8 mouse cellular contexts compared by ENCODE assay signal in genomic region chr11:30161173-30161650, GRCm38 (mm10).
DNase-seq lines count a peak whose midpoint lies in the region; ATAC-seq and TF ChIP-seq lines count a peak whose summit lies in the region.

No protein-coding gene starts in this region.

- peak overlapping the region; percentile 39 for H3K27ac ChIP-seq in MEL (ENCODE audit: control insufficient read depth, low read depth, low read length)
- peak overlapping the region; percentile 40; the same call in 1 of the 2 replicates for H3K27ac ChIP-seq in forebrain, postnatal 0 days (ENCODE audit: low read depth, low read length)
- peak overlapping the region; percentile 66 for H3K27ac ChIP-seq in layer of hippocampus, adult 2 months
- H3K27ac ChIP-seq in lung, embryonic 16.5 days (ENCODE audit: low read length): peak overlapping the region; percentile 83

- no peak overlapping the region for H3K4me2 ChIP-seq in forebrain, postnatal 0 days (ENCODE audit: low read depth)
- no peak overlapping the region for H3K4me2 ChIP-seq in lung, embryonic 16.5 days (ENCODE audit: low read depth, low read length)

- H3K9ac ChIP-seq in MEL (ENCODE audit: control insufficient read depth, low read depth, low read length, poor library complexity, severe bottlenecking): no peak overlapping the region
- no peak overlapping the region for H3K9ac ChIP-seq in forebrain, postnatal 0 days
- no peak overlapping the region for H3K9ac ChIP-seq in lung, embryonic 16.5 days (ENCODE audit: low read length)

- no peaks in the 10 kb centered on the region for H3K9me3 ChIP-seq in MEL (replicated peaks; ENCODE audit: insufficient read depth, low read length)
- no peaks in the 10 kb centered on the region for H3K9me3 ChIP-seq in forebrain, postnatal 0 days (ENCODE audit: low read length)
- H3K9me3 ChIP-seq in lung, embryonic 16.5 days (ENCODE audit: control insufficient read depth, low read length): no peaks in the 10 kb centered on the region

- ATAC-seq in forebrain, postnatal 0 days: peak; percentile 90
- ATAC-seq in lung, embryonic 16.5 days (ENCODE audit: low read depth): peak; percentile 96

- peak; percentile 32 for DNase-seq in MEL (ENCODE audit: low read depth, low spot score)
- peak; percentile 80 for DNase-seq in cerebellum, adult 11 months
- DNase-seq in forebrain, postnatal 0 days: peak; percentile 45
- peak; percentile 79 to 84 for DNase-seq in heart, postnatal 36 days
- peak; percentile 37 to 63 for DNase-seq in layer of hippocampus, adult 2 months (ENCODE audit: low spot score in 2 of 2)
- DNase-seq in right cerebral cortex, adult 2 months (ENCODE audit: low spot score in 2 of 2): peak; percentile 32 to 40
- no peak for DNase-seq in thymus, postnatal 14 days

- H3K4me1 ChIP-seq in MEL (ENCODE audit: control insufficient read depth in 1 of 2, insufficient read depth in 2 of 2, low read length in 2 of 2): peaks cover 40 to 44% of the 10 kb centered on the region in 2 experiments
- H3K4me1 ChIP-seq in forebrain, postnatal 0 days (ENCODE audit: insufficient read depth): no peaks in the 10 kb centered on the region
- peaks cover 17% of the 10 kb centered on the region for H3K4me1 ChIP-seq in lung, embryonic 16.5 days (replicated peaks; ENCODE audit: control insufficient read depth, insufficient read depth, low read length)

- TF ChIP-seq POLR2A in MEL (IDR thresholded peaks at IDR 0.05; ENCODE audit: control insufficient read depth in 1 of 2, insufficient read depth in 1 of 2, low read depth in 1 of 2, low read length in 2 of 2, poor library complexity in 1 of 2): no peak

- WGBS in forebrain, postnatal 0 days: 30% methylated on average over 6 of the region's 6 CpGs
- WGBS in lung, embryonic 16.5 days: 22% methylated on average over 6 of the region's 6 CpGs

- no peak for TF ChIP-seq CTCF in MEL (IDR thresholded peaks at IDR 0.05 in 2 of 3, conservative IDR thresholded peaks at IDR 0.05 in 1 of 3; ENCODE audit: control insufficient read depth in 1 of 3, insufficient read depth in 1 of 3, low read depth in 2 of 3, low read length in 3 of 3, poor library complexity in 1 of 3, severe bottlenecking in 1 of 3)
- TF ChIP-seq CTCF in forebrain, postnatal 0 days (IDR thresholded peaks at IDR 0.05; ENCODE audit: low read depth): no peak
- no peak for TF ChIP-seq CTCF in layer of hippocampus, adult 2 months (conservative IDR thresholded peaks at IDR 0.05)

- TF ChIP-seq RAD21 in MEL (IDR thresholded peaks at IDR 0.05; ENCODE audit: low read depth, low read length): no peak

- no peaks in the 10 kb centered on the region for H3K79me2 ChIP-seq in MEL (ENCODE audit: control insufficient read depth, insufficient read depth, low read length, poor library complexity)

- no peak for TF ChIP-seq EP300 in MEL (IDR thresholded peaks at IDR 0.05; ENCODE audit: low read depth in 1 of 2, low read length in 2 of 2)

- H3K36me3 ChIP-seq in MEL (ENCODE audit: control insufficient read depth in 1 of 2, insufficient read depth in 2 of 2, low read length in 2 of 2): peaks cover 0 to 61% of the 10 kb centered on the region in 2 experiments; a peak in 2 of 4 replicates
- 0 out of 2 replicates have a peak, but pooled peaks cover 8% of the 10 kb centered on the region for H3K36me3 ChIP-seq in forebrain, postnatal 0 days (ENCODE audit: insufficient read depth)
- H3K36me3 ChIP-seq in lung, embryonic 16.5 days (ENCODE audit: control insufficient read depth, insufficient read depth, low read length): peaks cover 7% of the 10 kb centered on the region

- H3K4me3 ChIP-seq in MEL (ENCODE audit: control insufficient read depth in 1 of 2, insufficient read depth in 1 of 2, low read depth in 2 of 2, low read length in 2 of 2): no peak overlapping the region
- H3K4me3 ChIP-seq in forebrain, postnatal 0 days (ENCODE audit: low read depth, low read length): no peak overlapping the region
- no peak overlapping the region for H3K4me3 ChIP-seq in layer of hippocampus, adult 2 months
- H3K4me3 ChIP-seq in lung, embryonic 16.5 days (ENCODE audit: low read length): no peak overlapping the region

- H3K27me3 ChIP-seq in MEL (ENCODE audit: control insufficient read depth in 1 of 2, insufficient read depth in 2 of 2, low read length in 2 of 2): no peaks in the 10 kb centered on the region
- no peaks in the 10 kb centered on the region for H3K27me3 ChIP-seq in forebrain, postnatal 0 days (ENCODE audit: insufficient read depth, low read length)
- no peaks in the 10 kb centered on the region for H3K27me3 ChIP-seq in lung, embryonic 16.5 days (ENCODE audit: control insufficient read depth, insufficient read depth, low read depth, low read length)

- intact Hi-C loops in heart, postnatal 36 days (cut with DNase I): loop anchor here (1.0 to 5.0 kb wide), 4 partner anchors 37 to 206 kb away; no protein-coding TSS in a partner anchor

TF ChIP-seq in MEL, 35 proteins besides CTCF, POLR2A, EP300 and RAD21:
- TF ChIP-seq NELFE (IDR thresholded peaks at IDR 0.05; ENCODE audit: low read depth, low read length) (no peak), ETS1 (IDR thresholded peaks at IDR 0.05; ENCODE audit: low read depth, low read length) (0 out of 2 replicates have a peak, but pooled peaks have one; percentile 19), POLR2AphosphoS2 (IDR thresholded peaks at IDR 0.05; ENCODE audit: low read length) (no peak)
TF ChIP-seq in MEL: peak in this region for 1.
